Mouse (Mus musculus): Measurements from ENCODE around the gene Papolb. TPM values are rescaled to one million over a fixed set of nuclear protein-coding genes. Genes with fewer than 3 reads are reported as not detected.

The Papolb gene
- total and polyA plus RNA-seq, 3 experiments, result not detected

DNA sequence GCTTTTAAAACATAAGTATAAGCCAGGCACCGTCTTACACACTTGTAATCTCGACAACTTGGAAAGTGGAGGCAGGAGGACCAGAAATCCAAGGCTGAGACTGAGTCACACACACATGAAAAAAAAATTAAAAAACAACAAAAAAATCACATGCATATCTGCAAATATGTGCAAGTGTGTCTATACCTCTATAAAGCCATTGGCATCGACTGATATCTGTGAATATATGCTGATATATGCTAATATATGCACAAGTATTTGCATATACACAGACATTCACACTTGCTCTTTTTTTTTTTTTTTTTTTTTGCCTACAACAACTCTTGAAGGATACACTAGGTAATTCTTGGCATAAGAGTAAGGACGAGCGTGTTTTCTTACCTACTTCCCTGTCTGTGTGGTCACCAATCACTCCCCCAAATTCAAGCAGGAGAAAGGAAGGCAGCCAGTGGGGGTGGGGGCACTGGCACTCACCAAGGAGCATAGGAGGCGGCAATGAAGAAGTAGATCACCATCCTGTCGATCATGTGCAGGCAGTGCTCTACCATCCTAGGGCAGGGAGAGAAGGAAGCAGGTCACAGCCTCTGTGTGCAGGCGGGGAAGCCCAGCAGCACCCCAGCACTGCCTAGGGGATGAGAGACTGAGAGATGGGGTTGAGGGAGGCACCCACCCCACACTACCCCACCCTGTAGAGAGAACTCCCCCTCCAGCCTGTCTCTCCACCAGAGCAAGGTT is 44.6 kb upstream of the Papolb start:
- H3K27me3 ChIP-seq (replicated peaks), result peaks cover 21% of the 10 kb centered on the region
- H3K9me3 ChIP-seq (replicated peaks; ENCODE audit: low read length), result peaks cover 19% of the 10 kb centered on the region
- H3K36me3 ChIP-seq (replicated peaks in 1 of 2; ENCODE audit: control insufficient read depth in 1 of 2, insufficient read depth in 1 of 2, low read length in 1 of 2), result no peaks in the 10 kb centered on the region
- no peaks in the 10 kb centered on the region for H3K4me1 ChIP-seq (ENCODE audit: control insufficient read depth in 1 of 2, insufficient read depth in 2 of 2)
- in situ Hi-C loops (cut with MboI; ENCODE audit: low pct_ligation_motif_present, low pct_unique_long_range_greater_than_20kb, low sequenced_read_pairs) (loop anchor here (10.0 to 25.0 kb wide), 2 partner anchors 70 to 138 kb away; no protein-coding TSS in a partner anchor), dilution Hi-C loops (cut with MboI; ENCODE audit: extremely low pct_ligation_motif_present, extremely low pct_unique_long_range_greater_than_20kb, low sequenced_read_pairs) (no loop called here)
- no peak overlapping the region for H3K4me2 ChIP-seq (ENCODE audit: insufficient read depth, low read depth, poor library complexity, severe bottlenecking)
- H3K9ac ChIP-seq (ENCODE audit: insufficient read depth, low read depth), result no peak overlapping the region
- H3K4me3 ChIP-seq (replicated peaks in 1 of 3; ENCODE audit: low read depth in 2 of 3, low read length in 2 of 3, poor library complexity in 1 of 3), result no peak overlapping the region
- DNase-seq (ENCODE audit: extremely low read depth), result no peak
- TF ChIP-seq ZNF384 (IDR thresholded peaks at IDR 0.05; ENCODE audit: low read depth, low read length), result no peak
- TF ChIP-seq JUND (conservative IDR thresholded peaks at IDR 0.05; ENCODE audit: low read depth, low read length), result no peak
- TF ChIP-seq CHD2 (IDR thresholded peaks at IDR 0.05; ENCODE audit: low read length), result no peak
- TF ChIP-seq ETS1 (conservative IDR thresholded peaks at IDR 0.05; ENCODE audit: low read depth, low read length), result no peak
- no peak for TF ChIP-seq NRF1 (IDR thresholded peaks at IDR 0.05; ENCODE audit: low read depth, low read length)
- no peak for TF ChIP-seq EP300 (IDR thresholded peaks at IDR 0.05; ENCODE audit: low read length)
- TF ChIP-seq SIN3A (IDR thresholded peaks at IDR 0.05; ENCODE audit: low read length), result no peak
- TF ChIP-seq TBP (conservative IDR thresholded peaks at IDR 0.05; ENCODE audit: low read depth, low read length), result no peak
- TF ChIP-seq MAX (IDR thresholded peaks at IDR 0.05; ENCODE audit: low read length), result no peak
- TF ChIP-seq BHLHE40 (IDR thresholded peaks at IDR 0.05; ENCODE audit: low read depth, low read length), result no peak
- no peak for TF ChIP-seq CTCF (conservative IDR thresholded peaks at IDR 0.05 in 1 of 2, IDR thresholded peaks at IDR 0.05 in 1 of 2; ENCODE audit: low read depth in 2 of 2, low read length in 2 of 2)
- no peak for TF ChIP-seq JUN (IDR thresholded peaks at IDR 0.05; ENCODE audit: insufficient read depth, low read depth, low read length)
- TF ChIP-seq ZMIZ1 (IDR thresholded peaks at IDR 0.05; ENCODE audit: low read depth, low read length), result no peak
- no peak for TF ChIP-seq ELF1 (IDR thresholded peaks at IDR 0.05; ENCODE audit: low read depth, low read length)
- TF ChIP-seq POLR2AphosphoS2 (IDR thresholded peaks at IDR 0.05; ENCODE audit: low read depth, low read length), result no peak
- TF ChIP-seq MAZ (IDR thresholded peaks at IDR 0.05; ENCODE audit: low read depth, low read length), result no peak
- no peak for TF ChIP-seq MAFK (IDR thresholded peaks at IDR 0.05; ENCODE audit: insufficient replicate concordance, low read length)
- no peak for TF ChIP-seq PAX5 (IDR thresholded peaks at IDR 0.05; ENCODE audit: low read length)
- TF ChIP-seq KAT2A (IDR thresholded peaks at IDR 0.05; ENCODE audit: insufficient replicate concordance, low read length), result no peak
- TF ChIP-seq UBTF (IDR thresholded peaks at IDR 0.05; ENCODE audit: low read depth, low read length), result no peak
- H3K79me2 ChIP-seq (replicated peaks; ENCODE audit: control insufficient read depth, extremely low read depth, insufficient read depth, poor library complexity, severe bottlenecking), result no peaks in the 10 kb centered on the region
- H3K27ac ChIP-seq (ENCODE audit: insufficient read depth, low read depth), result no peak overlapping the region

- H3K36me3 ChIP-seq (replicated peaks in 1 of 2; ENCODE audit: control insufficient read depth in 1 of 2, insufficient read depth in 1 of 2, low read length in 1 of 2), result no peaks in the 10 kb centered on the region
- no peak overlapping the region for H3K4me3 ChIP-seq (replicated peaks in 1 of 3; ENCODE audit: low read depth in 2 of 3, low read length in 2 of 3, poor library complexity in 1 of 3)
- in situ Hi-C loops (cut with MboI; ENCODE audit: low pct_ligation_motif_present, low pct_unique_long_range_greater_than_20kb, low sequenced_read_pairs), result no loop called here
- no peak overlapping the region for H3K9ac ChIP-seq (ENCODE audit: insufficient read depth, low read depth)
- H3K27ac ChIP-seq (ENCODE audit: insufficient read depth, low read depth), result no peak overlapping the region
- peaks cover 37% of the 10 kb centered on the region for H3K27me3 ChIP-seq (replicated peaks)
- TF ChIP-seq MAZ (IDR thresholded peaks at IDR 0.05; ENCODE audit: low read depth, low read length) (no peak), E2F4 (IDR thresholded peaks at IDR 0.05; ENCODE audit: insufficient replicate concordance, low read depth, low read length) (no peak), MAFK (IDR thresholded peaks at IDR 0.05; ENCODE audit: insufficient replicate concordance, low read length) (no peak), USF2 (conservative IDR thresholded peaks at IDR 0.05; ENCODE audit: low read depth, low read length) (no peak), ZKSCAN1 (IDR thresholded peaks at IDR 0.05; ENCODE audit: borderline replicate concordance, low read depth, low read length) (no peak), TBP (conservative IDR thresholded peaks at IDR 0.05; ENCODE audit: low read depth, low read length) (no peak), IRF4 (IDR thresholded peaks at IDR 0.05; ENCODE audit: low read depth, low read length) (no peak), MEF2A (IDR thresholded peaks at IDR 0.05; ENCODE audit: borderline replicate concordance, low read depth, low read length) (no peak), MYC (IDR thresholded peaks at IDR 0.05; ENCODE audit: low read depth, low read length) (no peak)
- H3K79me2 ChIP-seq (replicated peaks; ENCODE audit: control insufficient read depth, extremely low read depth, insufficient read depth, poor library complexity, severe bottlenecking), result no peaks in the 10 kb centered on the region
- DNase-seq (ENCODE audit: extremely low read depth), result no peak
- peaks cover 0 to 4% of the 10 kb centered on the region in 2 experiments; a peak in 1 of 4 replicates for H3K4me1 ChIP-seq (ENCODE audit: control insufficient read depth in 1 of 2, insufficient read depth in 2 of 2)
- no peak overlapping the region for H3K4me2 ChIP-seq (ENCODE audit: insufficient read depth, low read depth, poor library complexity, severe bottlenecking)
- dilution Hi-C loops (cut with MboI; ENCODE audit: extremely low pct_ligation_motif_present, extremely low pct_unique_long_range_greater_than_20kb, low sequenced_read_pairs), result no loop called here
- peaks cover 23% of the 10 kb centered on the region for H3K9me3 ChIP-seq (replicated peaks; ENCODE audit: low read length)
Observed at GRCm38 (mm10) chr5:142564606-142565005, 34.7 kb upstream of the Papolb start.

Data from CH12.LX (cell line).